Mouse (Mus musculus): ENCODE results near the gene Rnf207.

- TF ChIP-seq POLR2A (IDR thresholded peaks at IDR 0.05; ENCODE audit: extremely low read depth, insufficient read depth, low read length) (no peak), CTCF (IDR thresholded peaks at IDR 0.05; ENCODE audit: extremely low read depth, insufficient read depth, low read length) (no peak)
Measured at GRCm38 (mm10) chr4:152273191-152273590, 45.6 kb downstream of the Rnf207 start.

All from cortical plate, adult 2 months (tissue).